Mouse (Mus musculus): ENCODE data around the gene Sart1. TPM values are rescaled to one million over a fixed set of nuclear protein-coding genes. Genes with fewer than 3 reads are reported as not detected.
A peak's percentile ranks its signal among the peaks of the same experiment; 100 is the strongest.
"Not testable (repeated sequence)": the region's sequence is repeated elsewhere in the genome, so short reads cannot be mapped to it uniquely, and the experiment has no call there.

Gene Sart1
- total RNA-seq, 2 experiments from 2014 or later = 45.3 to 58.7 TPM

GRCm38 (mm10) chr19:5419630-5420029 lies 31.1 kb upstream of the Sart1 start:
- DNase-seq (ENCODE audit: low spot score) = no peak
- intact Hi-C loops (cut with DNase I) = no loop called here

GRCm38 (mm10) chr19:5418750-5419466 lies 30.4 kb upstream of the Sart1 start:
- DNase-seq (ENCODE audit: low spot score) = no peak
- intact Hi-C loops (cut with DNase I) = no loop called here

GRCm38 (mm10) chr19:5414534-5414957 lies 26.0 kb upstream of the Sart1 start:
- intact Hi-C loops (cut with DNase I) = no loop called here
- peak; percentile 53 for DNase-seq (ENCODE audit: low spot score)

GRCm38 (mm10) chr19:5413840-5414239 lies 25.3 kb upstream of the Sart1 start:
- intact Hi-C loops (cut with DNase I) = no loop called here
- DNase-seq (ENCODE audit: low spot score) = no peak

GRCm38 (mm10) chr19:5411961-5412360 lies 23.5 kb upstream of the Sart1 start:
- intact Hi-C loops (cut with DNase I) = no loop called here
- no peak for DNase-seq (ENCODE audit: low spot score)

GRCm38 (mm10) chr19:5410641-5411040 lies 22.1 kb upstream of the Sart1 start:
- no peak for DNase-seq (ENCODE audit: low spot score)
- intact Hi-C loops (cut with DNase I) = no loop called here

- intact Hi-C loops (cut with DNase I) = no loop called here
- peak; percentile 59 for DNase-seq (ENCODE audit: low spot score)
These were observed 20.6 kb upstream of the Sart1 start for GRCm38 (mm10) chr19:5409068-5409467.

- intact Hi-C loops (cut with DNase I) = no loop called here
- DNase-seq (ENCODE audit: low spot score) = no peak
These were observed 19.8 kb upstream of the Sart1 start for GRCm38 (mm10) chr19:5408057-5409001.

- intact Hi-C loops (cut with DNase I) = no loop called here
- no peak for DNase-seq (ENCODE audit: low spot score)
These were observed 18.6 kb upstream of the Sart1 start for GRCm38 (mm10) chr19:5407133-5407532.

- intact Hi-C loops (cut with DNase I); DNase-seq (ENCODE audit: low spot score): not testable (repeated sequence)
These were observed 18.1 kb upstream of the Sart1 start for GRCm38 (mm10) chr19:5406531-5407126.

GRCm38 (mm10) chr19:5405924-5406323 lies 17.4 kb upstream of the Sart1 start:
- intact Hi-C loops (cut with DNase I) = no loop called here
- DNase-seq (ENCODE audit: low spot score) = no peak

GRCm38 (mm10) chr19:5402293-5402692 lies 13.8 kb upstream of the Sart1 start, which contains the start of gene Tsga10ip:
Tsga10ip (minus strand) TSS chr19:5402526.
- no peak for DNase-seq (ENCODE audit: low spot score)
- intact Hi-C loops (cut with DNase I) = no loop called here

GRCm38 (mm10) chr19:5401073-5401472 lies 12.6 kb upstream of the Sart1 start:
- intact Hi-C loops (cut with DNase I); DNase-seq (ENCODE audit: low spot score): not testable (repeated sequence)

- intact Hi-C loops (cut with DNase I) = no loop called here
- DNase-seq (ENCODE audit: low spot score) = no peak
These were observed 6.9 kb upstream of the Sart1 start for GRCm38 (mm10) chr19:5395371-5395770.

GRCm38 (mm10) chr19:5394168-5394567 lies 5.7 kb upstream of the Sart1 start:
- no peak for DNase-seq (ENCODE audit: low spot score)
- intact Hi-C loops (cut with DNase I) = no loop called here

GRCm38 (mm10) chr19:5392892-5393291 lies 4.4 kb upstream of the Sart1 start:
- no peak for DNase-seq (ENCODE audit: low spot score)
- intact Hi-C loops (cut with DNase I) = no loop called here

GRCm38 (mm10) chr19:5390416-5390815 lies 1.9 kb upstream of the Sart1 start:
- DNase-seq (ENCODE audit: low spot score) = no peak
- intact Hi-C loops (cut with DNase I) = loop anchor here (2.0 kb wide), 1 partner anchor 34 kb away; the partner anchor contains the start of genes AI837181 and Drap1

GRCm38 (mm10) chr19:5389647-5390046 lies 1.1 kb upstream of the Sart1 start:
- DNase-seq (ENCODE audit: low spot score) = no peak
- intact Hi-C loops (cut with DNase I) = loop anchor here (2.0 kb wide), 1 partner anchor 35 kb away; the partner anchor contains the start of genes AI837181 and Drap1

GRCm38 (mm10) chr19:5388011-5388441 lies 477 bp downstream of the Sart1 start:
- intact Hi-C loops (cut with DNase I) = loop anchor here (1.0 kb wide), 1 partner anchor 22 kb away; the partner anchor contains the start of gene Eif1ad
- DNase-seq (ENCODE audit: low spot score) = no peak

GRCm38 (mm10) chr19:5384715-5385114 lies 3.8 kb downstream of the Sart1 start:
- intact Hi-C loops (cut with DNase I) = no loop called here

More at GRCm38 (mm10) chr19:5384715-5385114, 3.8 kb downstream of the Sart1 start:
- no peak for DNase-seq (ENCODE audit: low spot score)
